Mouse (Mus musculus): ENCODE measurements around the gene Enah.
A peak's percentile ranks its signal among the peaks of the same experiment; 100 is the strongest.

The Enah gene

GRCm38 (mm10) chr1:181963827-181964226 is 56.0 kb downstream of the Enah start:
- DNase-seq (ENCODE audit: low read depth, low spot score), result peak; percentile 14

DNA sequence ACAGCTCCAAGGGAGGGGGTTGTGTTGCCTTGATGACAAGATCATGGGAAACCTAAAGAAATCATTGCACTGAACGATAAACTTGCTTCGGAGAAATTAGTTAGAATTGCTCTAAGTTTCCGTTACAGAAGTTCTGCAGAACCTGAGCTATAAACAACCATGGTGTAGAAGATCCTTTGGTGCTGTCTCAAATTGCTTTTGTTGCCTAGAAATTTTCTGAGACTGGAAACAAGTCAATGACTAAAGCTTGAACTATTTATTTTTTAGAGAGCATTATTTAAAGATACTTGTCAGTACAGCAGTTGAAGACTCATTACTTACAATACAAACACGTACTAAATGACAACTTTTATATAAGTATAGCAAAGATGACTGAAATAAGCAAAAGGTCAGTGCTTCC is 56.4 kb downstream of the Enah start:
- DNase-seq (ENCODE audit: low read depth, low spot score), result no peak

DNA sequence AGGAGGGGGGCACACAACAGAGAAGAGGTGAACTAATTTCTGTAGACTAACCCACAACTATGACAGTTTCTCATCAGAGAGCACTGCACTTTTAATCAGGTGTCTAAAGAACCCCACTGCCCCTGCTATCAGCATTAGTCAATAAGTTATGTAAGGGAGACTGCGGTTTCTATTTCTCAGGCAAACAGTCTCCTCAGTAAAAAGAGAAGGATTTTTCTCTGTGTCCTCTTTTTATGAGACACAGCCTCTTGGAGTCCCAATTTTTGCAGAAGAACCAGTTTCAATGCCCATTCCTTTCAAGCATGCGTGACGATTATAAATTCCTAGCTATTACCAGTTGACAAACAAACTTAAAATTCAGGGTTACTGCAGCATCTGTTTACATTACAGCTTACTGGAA is 59.4 kb downstream of the Enah start:
- no peak for DNase-seq (ENCODE audit: low read depth, low spot score)

- DNase-seq (ENCODE audit: low read depth, low spot score), result no peak
Observed at GRCm38 (mm10) chr1:181958392-181958791, 61.4 kb downstream of the Enah start.

DNA sequence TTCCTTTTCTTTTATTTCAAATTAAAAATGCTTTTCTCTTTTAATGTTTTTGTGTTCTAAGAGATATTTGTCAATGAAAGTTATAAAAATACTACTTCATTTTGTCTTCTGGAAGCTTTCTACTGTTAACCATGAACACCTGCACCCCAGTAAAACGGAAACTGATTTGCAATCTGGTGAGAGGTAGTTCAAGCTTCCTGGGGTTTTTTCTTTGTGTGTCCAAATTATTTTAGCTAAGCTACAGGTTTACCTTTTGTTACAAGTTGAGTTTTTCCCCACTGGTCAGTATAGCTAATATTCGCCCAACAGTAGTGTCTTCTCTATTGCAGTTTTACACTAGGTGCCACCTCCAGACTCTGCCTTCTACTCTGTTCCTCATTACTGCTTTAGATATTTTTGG is 62.1 kb downstream of the Enah start:
- DNase-seq (ENCODE audit: low read depth, low spot score), result no peak

GRCm38 (mm10) chr1:181953547-181953946 is 66.2 kb downstream of the Enah start:
- no peak for DNase-seq (ENCODE audit: low read depth, low spot score)

- DNase-seq (ENCODE audit: low read depth, low spot score), result no peak
Observed at GRCm38 (mm10) chr1:181951266-181951665, 68.5 kb downstream of the Enah start.

- DNase-seq (ENCODE audit: low read depth, low spot score), result no peak
Observed at GRCm38 (mm10) chr1:181950721-181951120, 69.1 kb downstream of the Enah start.

DNA sequence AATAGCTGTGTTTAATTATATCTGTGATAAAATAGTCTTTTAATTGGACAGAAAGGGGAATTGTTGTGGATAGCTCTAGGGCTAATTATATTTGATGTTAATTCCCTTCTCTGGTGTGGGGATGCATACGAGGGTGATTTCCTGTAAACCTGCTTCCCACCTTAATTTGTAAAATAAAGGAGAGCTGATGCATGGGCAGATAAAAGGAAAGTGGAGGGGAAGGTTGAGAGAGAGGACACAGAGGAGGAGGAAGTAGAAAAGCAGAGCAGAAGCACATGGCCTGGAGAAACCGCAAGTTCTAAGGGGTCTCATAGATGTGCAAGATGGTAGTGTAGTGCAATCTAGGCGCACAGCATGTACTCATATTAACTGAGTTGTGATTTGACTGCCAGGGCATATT is 71.6 kb downstream of the Enah start:
- DNase-seq (ENCODE audit: low read depth, low spot score), result no peak

DNA sequence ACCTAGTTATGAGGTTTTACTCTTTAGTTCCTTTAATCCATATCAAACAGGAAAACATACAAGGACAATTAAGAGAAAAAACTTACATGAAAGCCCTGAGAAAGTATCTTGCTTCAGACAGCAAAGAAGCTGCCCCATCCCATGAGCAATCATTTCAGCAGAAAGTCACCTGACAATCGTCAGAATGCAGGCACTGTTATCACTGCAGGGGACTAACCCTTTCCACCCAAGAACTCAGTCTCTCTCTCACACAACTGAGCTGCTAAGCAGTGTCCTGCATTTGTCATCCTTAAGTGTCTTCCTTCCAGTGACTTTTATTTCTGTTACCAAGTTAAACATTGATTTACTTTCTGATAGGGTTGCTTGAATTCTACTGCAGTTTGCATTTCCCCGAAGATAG is 82.7 kb downstream of the Enah start:
- DNase-seq (ENCODE audit: low read depth, low spot score), result no peak

DNA sequence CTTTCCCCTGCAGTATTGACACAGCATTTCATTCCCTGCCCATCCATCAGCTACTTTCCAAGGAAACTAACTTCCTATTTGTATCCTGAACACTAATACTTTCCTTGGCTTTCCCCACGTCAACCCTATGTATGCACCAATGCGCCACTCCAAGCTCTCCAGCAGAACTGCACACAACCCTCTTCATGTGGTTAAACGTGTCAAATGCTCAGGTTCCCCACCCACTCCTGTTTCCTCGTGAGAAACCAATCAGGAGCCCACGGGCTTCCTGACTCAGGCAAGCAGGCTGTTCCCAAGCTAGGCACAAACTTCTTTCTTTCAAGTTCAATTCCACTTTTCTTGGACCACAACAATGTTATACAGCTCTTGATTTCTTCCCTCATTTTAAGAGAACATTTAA is 91.4 kb downstream of the Enah start:
- DNase-seq (ENCODE audit: low read depth, low spot score), result no peak

- DNase-seq (ENCODE audit: low read depth, low spot score), result peak; percentile 82
Observed at GRCm38 (mm10) chr1:181923384-181923783, 96.4 kb downstream of the Enah start.

GRCm38 (mm10) chr1:181921580-181922494 is 98.0 kb downstream of the Enah start:
- DNase-seq (ENCODE audit: low read depth, low spot score), result peak; percentile 35

DNA sequence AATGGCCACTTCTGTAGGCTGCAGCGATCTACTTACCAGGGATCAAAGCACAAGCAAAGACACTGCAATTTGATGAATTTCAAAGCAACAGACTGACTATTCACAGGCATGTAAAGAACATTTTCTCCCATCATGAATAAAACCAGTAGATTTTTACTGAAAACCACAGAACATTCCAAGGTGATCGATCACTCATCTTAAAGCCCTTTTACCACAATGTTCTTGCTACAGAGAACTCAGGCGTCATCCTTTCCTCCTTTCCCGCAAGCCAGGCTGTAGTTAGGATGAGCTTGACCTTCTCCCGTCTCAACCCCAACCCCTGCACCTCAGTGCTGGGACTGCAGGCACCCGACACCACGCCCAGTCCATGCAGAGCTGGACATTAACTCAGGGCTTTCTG is 107.9 kb downstream of the Enah start:
- no peak for DNase-seq (ENCODE audit: low read depth, low spot score)

GRCm38 (mm10) chr1:181901706-181902373 is 118.0 kb downstream of the Enah start:
- DNase-seq (ENCODE audit: low read depth, low spot score), result no peak

- DNase-seq (ENCODE audit: low read depth, low spot score), result no peak
Observed at GRCm38 (mm10) chr1:181900846-181901245, 118.9 kb downstream of the Enah start.

GRCm38 (mm10) chr1:181898961-181899360 is 120.8 kb downstream of the Enah start:
- no peak for DNase-seq (ENCODE audit: low read depth, low spot score)

DNA sequence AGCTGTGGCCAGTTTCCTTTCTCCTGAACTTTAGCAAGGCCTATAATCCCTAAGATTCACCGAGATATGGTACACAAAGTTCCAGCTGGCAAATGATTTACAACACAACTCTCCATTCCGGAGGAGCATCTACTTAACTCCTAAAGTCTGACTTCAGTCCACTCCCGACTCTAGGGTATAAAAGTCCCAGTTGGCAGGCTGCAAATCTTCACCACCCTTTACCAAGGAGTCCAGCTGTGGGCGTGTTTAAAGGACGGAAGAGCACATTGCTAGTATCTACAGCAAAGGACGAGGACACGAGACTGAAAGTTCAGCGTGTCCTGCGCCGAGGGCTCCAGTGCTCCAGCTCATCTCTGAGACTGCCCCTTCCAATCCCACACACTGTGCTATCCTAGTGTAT is 122.8 kb downstream of the Enah start:
- DNase-seq (ENCODE audit: low read depth, low spot score), result no peak

- no peak for DNase-seq (ENCODE audit: low read depth, low spot score)
Observed at GRCm38 (mm10) chr1:181893721-181894120, 126.1 kb downstream of the Enah start.

GRCm38 (mm10) chr1:181889670-181890069 is 130.1 kb downstream of the Enah start:
- no peak for DNase-seq (ENCODE audit: low read depth, low spot score)

- peak; percentile 90 for DNase-seq (ENCODE audit: low read depth, low spot score)
Observed at GRCm38 (mm10) chr1:181888801-181889200, 131.0 kb downstream of the Enah start.

- DNase-seq (ENCODE audit: low read depth, low spot score), result peak; percentile 22
Observed at GRCm38 (mm10) chr1:181881532-181881931, 138.3 kb downstream of the Enah start.

DNA sequence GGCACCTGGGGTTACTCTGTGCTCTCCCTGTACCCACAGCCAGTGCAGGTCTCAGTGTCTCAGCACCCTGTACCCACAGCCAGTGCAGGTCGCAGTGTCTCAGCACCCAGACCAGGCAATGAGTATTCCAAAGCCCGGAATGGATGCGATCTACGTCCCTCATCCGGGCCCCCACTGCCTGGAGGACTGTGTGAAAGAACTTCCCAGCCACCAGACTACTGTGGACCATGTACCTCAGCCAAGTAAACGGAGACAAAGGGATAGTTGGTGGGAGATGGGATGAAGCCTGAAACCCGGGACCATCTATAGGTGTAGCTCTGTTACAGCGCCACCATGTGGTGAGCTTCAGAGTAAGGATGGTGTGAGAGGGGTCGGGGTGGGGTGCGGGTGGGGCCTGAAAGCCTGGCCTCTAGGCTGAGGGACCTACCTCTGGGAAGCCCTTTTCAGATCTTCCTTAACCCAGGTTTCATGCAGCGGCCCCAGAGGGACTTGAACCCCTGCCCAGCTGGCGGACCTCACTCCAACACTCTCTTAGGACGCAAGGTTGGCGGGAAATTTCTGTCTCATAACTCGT is 139.0 kb downstream of the Enah start:
- no peak for DNase-seq (ENCODE audit: low read depth, low spot score)
